Mouse (Mus musculus) stomach, embryonic 16.5 days (tissue): Measurements from ENCODE around the gene Exoc3l. TPM values are rescaled to one million over a fixed set of nuclear protein-coding genes. Genes with fewer than 3 reads are reported as not detected.

Experiments used
- ATAC-seq: fragments of 200-750 bp; cut with Nextera tagmentation; 2 replicates; pipeline ENCODE4 v1.8.0; 2017; ENCODE audit warnings: moderate number of reproducible peaks, moderate TSS enrichment; ENCODE audit not compliant: insufficient read depth, low FRiP score
- H3K27ac ChIP-seq: fragments of 300-500 bp; sonication (generic); 2 replicates; pipeline ENCODE4 v1.5.1; 2014; ENCODE audit warnings: low read length
- H3K27me3 ChIP-seq: fragments of 300-500 bp; sonication (generic); 2 replicates; pipeline ENCODE4 v1.6.1; 2014; ENCODE audit warnings: low read length, control low read depth, mixed read lengths; ENCODE audit not compliant: control insufficient read depth, insufficient read depth
- H3K36me3 ChIP-seq: fragments of 300-500 bp; sonication (generic); 2 replicates; pipeline ENCODE4 v1.6.1; 2014; ENCODE audit warnings: low read length; ENCODE audit not compliant: control insufficient read depth, insufficient read depth
- H3K4me1 ChIP-seq: fragments of 300-500 bp; sonication (generic); 2 replicates; pipeline ENCODE4 v1.6.1; 2014; ENCODE audit warnings: low read length, control low read depth, mixed read lengths; ENCODE audit not compliant: control insufficient read depth, insufficient read depth
- H3K4me2 ChIP-seq: fragments of 300-500 bp; sonication (generic); 2 replicates; pipeline ENCODE4 v1.6.1; 2014; ENCODE audit warnings: low read depth, low read length, mixed read lengths
- H3K4me3 ChIP-seq: fragments of 300-500 bp; sonication (generic); replicated peaks from 2 replicates; pipeline ENCODE4 v1.5.1; 2014; ENCODE audit warnings: mild to moderate bottlenecking, low read length
- H3K9ac ChIP-seq: fragments of 300-500 bp; sonication (generic); 2 replicates; pipeline ENCODE4 v1.6.1; 2014; ENCODE audit warnings: low read length
- H3K9me3 ChIP-seq: fragments of 300-500 bp; sonication (generic); replicated peaks from 2 replicates; pipeline ENCODE4 v1.6.1; 2016; ENCODE audit warnings: low read length, control low read depth; ENCODE audit not compliant: control insufficient read depth
- WGBS: fragments of 180-500 bp; shearing (Covaris S2); extraction: QIAGEN DNeasy Blood & Tissue Kit; methylation state at CpG from one replicate; pipeline ENCODE4 v1.1.7; 2014; 5-methylcytosine and 5-hydroxymethylcytosine counted together
- polyA plus RNA-seq: library from polyadenylated mRNA; unstranded; fragments of >200 nt; fragmentation: Nextera tagmentation; extraction: Ambion mirVana; gene quantifications from 2 replicates; pipeline ENCODE4 v1.2.1, GENCODE M21; 2015

The Exoc3l gene
- polyA plus RNA-seq, 1 experiment from 2014 or later: 11.9 TPM

DNA sequence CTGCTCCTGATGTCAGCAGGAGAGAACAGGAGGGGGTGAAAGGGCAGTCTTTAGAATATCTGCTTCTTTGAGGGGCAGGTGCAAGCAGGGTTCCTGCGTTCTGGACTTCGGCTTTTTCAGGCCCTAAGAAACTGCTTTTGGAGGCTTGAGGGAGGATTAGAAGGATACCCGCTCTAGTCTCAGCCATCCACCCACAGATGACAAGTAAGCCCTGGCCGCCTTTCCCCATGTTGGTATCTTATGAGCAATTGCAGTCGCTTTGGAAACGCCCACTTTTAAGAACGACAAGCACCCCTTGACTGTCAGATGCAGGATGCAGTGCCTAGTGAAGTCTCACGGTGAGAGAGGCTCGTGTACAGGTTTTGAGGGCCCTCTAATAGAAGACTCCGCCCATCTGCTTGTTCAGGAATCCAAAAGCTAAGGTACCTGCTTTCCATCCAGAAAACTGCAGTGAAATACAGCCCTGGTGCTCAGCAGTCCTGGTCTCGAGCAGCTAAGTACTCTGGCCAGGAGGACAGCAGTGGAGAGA, 22.8 kb upstream of the Exoc3l start:
- Histone ChIP-seq H3K27ac (no peak overlapping the region), H3K9me3 (no peaks in the 10 kb centered on the region), H3K27me3 (no peaks in the 10 kb centered on the region), H3K4me1 (no peaks in the 10 kb centered on the region), H3K4me3 (no peak overlapping the region), H3K9ac (no peak overlapping the region), H3K36me3 (no peaks in the 10 kb centered on the region), H3K4me2 (no peak overlapping the region)
- WGBS: 82% methylated on average over 11 of the region's 11 CpGs
- no peak for ATAC-seq

DNA sequence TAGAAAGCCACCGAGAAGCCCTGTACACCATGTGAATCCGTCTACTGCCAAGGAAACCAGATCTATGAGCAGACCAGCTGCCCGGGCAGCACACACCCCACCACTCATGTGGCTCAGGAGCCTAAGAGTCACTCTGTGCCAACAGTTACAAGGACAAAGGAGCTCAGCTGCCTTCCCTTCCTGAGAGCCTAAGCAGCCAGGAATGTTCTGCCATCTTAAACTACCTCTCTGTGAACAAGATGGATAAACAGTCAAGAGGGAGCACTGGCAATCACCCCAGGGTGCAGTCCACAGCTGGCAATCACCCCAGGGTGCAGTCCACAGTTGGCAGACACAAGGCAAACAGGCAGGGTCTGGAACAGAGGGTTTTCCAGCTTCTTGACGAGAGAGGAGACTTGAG, 22.0 kb upstream of the Exoc3l start:
- 85% methylated on average over 4 of the region's 4 CpGs for WGBS
- Histone ChIP-seq H3K4me3 (no peak overlapping the region), H3K27ac (no peak overlapping the region), H3K4me1 (no peaks in the 10 kb centered on the region), H3K9me3 (no peaks in the 10 kb centered on the region), H3K36me3 (no peaks in the 10 kb centered on the region), H3K9ac (no peak overlapping the region), H3K27me3 (no peaks in the 10 kb centered on the region), H3K4me2 (no peak overlapping the region)
- ATAC-seq: no peak

GRCm38 (mm10) chr8:105315073-105315769, 19.3 kb upstream of the Exoc3l start:
- Histone ChIP-seq H3K4me3 (no peak overlapping the region), H3K9ac (no peak overlapping the region), H3K4me2 (no peak overlapping the region), H3K27me3 (no peaks in the 10 kb centered on the region), H3K4me1 (no peaks in the 10 kb centered on the region), H3K36me3 (0 out of 2 replicates have a peak, but pooled peaks cover 5% of the 10 kb centered on the region), H3K9me3 (no peaks in the 10 kb centered on the region), H3K27ac (no peak overlapping the region)
- 90% methylated on average over 18 of the region's 18 CpGs for WGBS
- no peak for ATAC-seq

DNA sequence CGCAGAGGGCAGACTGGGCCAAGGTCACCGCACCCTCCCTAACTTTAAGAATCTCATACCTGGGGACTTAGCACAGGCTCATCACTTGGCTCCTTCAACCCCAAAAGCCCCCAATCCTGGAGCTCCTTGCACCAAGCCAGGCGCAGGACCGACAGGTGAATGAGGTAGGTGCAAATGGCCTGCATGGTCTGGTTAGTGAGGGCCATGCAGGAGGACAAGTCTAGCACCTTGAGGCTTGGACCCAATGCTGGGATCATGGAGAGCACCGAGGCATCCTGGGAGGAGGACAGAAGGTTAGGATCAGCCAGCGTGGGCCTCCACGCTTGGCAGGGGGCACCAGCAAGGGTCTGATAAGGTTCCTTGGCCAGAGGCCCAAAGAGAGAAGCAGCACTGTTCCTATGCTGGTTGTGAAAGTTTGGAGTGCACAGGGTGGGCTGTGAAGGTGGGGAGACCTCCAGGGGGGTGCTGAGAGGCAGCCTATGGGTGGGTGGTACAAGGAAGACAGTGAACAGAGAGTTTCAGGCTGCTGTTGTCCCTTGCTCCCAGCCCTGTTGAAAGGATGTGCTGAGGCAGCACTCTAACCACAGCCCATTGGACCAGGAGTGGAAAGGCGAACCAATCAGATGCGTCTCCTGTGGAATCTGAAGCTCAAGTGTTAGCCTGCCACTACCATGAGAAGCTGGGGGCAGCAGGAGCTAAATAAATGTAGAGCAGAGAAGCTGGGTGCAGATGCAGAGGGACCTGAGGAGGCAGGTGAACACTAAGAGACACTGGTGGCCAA, 17.9 kb upstream of the Exoc3l start:
- H3K9ac ChIP-seq: no peak overlapping the region
- H3K4me1 ChIP-seq: no peaks in the 10 kb centered on the region
- H3K9me3 ChIP-seq: no peaks in the 10 kb centered on the region
- WGBS: 76% methylated on average over 9 of the region's 9 CpGs
- no peak for ATAC-seq
- peaks cover 5% of the 10 kb centered on the region; the same call in 1 of the 2 replicates for H3K36me3 ChIP-seq
- H3K27me3 ChIP-seq: no peaks in the 10 kb centered on the region
- no peak overlapping the region for H3K4me2 ChIP-seq
- H3K4me3 ChIP-seq: no peak overlapping the region
- no peak overlapping the region for H3K27ac ChIP-seq

- 84% methylated on average over 8 of the region's 8 CpGs for WGBS
- H3K27me3 ChIP-seq: no peaks in the 10 kb centered on the region
- no peaks in the 10 kb centered on the region for H3K9me3 ChIP-seq
- no peaks in the 10 kb centered on the region for H3K4me1 ChIP-seq
- no peak; the same call in 1 of the 2 replicates for ATAC-seq
- no peak overlapping the region for H3K4me3 ChIP-seq
- H3K36me3 ChIP-seq: peaks cover 6% of the 10 kb centered on the region; the same call in 1 of the 2 replicates
- H3K4me2 ChIP-seq: no peak overlapping the region
- no peak overlapping the region for H3K27ac ChIP-seq
- H3K9ac ChIP-seq: no peak overlapping the region
Measured at GRCm38 (mm10) chr8:105312891-105313481, 17.1 kb upstream of the Exoc3l start.

- WGBS: 73% methylated on average over 1 of the region's 1 CpGs
- H3K27ac ChIP-seq: no peak overlapping the region
- no peak overlapping the region for H3K9ac ChIP-seq
- no peaks in the 10 kb centered on the region for H3K9me3 ChIP-seq
- H3K4me1 ChIP-seq: no peaks in the 10 kb centered on the region
- no peak overlapping the region for H3K4me2 ChIP-seq
- H3K36me3 ChIP-seq: peaks cover 9% of the 10 kb centered on the region; the same call in 1 of the 2 replicates
- H3K27me3 ChIP-seq: no peaks in the 10 kb centered on the region
- no peak for ATAC-seq
- H3K4me3 ChIP-seq: no peak overlapping the region
Measured at GRCm38 (mm10) chr8:105311718-105312117, 15.8 kb upstream of the Exoc3l start.

DNA sequence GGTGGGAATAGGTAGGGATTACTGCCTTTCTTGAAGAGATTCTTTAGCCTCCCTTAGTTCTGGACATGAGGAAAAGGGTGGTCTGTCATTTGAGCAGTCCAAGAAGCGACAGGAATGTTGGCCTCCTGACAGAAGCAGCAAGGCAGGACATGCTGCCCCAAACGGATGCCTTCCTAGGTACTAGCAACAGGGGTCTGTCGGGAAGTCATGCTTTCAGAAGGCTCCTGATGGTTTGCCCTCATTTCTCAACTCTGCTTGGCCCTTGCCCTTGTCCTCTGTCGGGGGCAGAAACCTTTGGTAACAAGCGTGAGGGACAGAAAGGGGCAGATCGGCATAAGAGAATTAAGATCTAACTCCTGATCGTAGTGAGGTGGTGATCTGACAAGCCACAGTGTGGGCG, 14.2 kb upstream of the Exoc3l start:
- Histone ChIP-seq H3K9me3 (no peaks in the 10 kb centered on the region), H3K9ac (no peak overlapping the region), H3K4me1 (peaks cover 13% of the 10 kb centered on the region), H3K36me3 (peaks cover 9% of the 10 kb centered on the region; the same call in 1 of the 2 replicates), H3K27ac (no peak overlapping the region), H3K4me2 (no peak overlapping the region), H3K27me3 (no peaks in the 10 kb centered on the region), H3K4me3 (no peak overlapping the region)
- WGBS: 78% methylated on average over 8 of the region's 8 CpGs
- ATAC-seq: no peak

DNA sequence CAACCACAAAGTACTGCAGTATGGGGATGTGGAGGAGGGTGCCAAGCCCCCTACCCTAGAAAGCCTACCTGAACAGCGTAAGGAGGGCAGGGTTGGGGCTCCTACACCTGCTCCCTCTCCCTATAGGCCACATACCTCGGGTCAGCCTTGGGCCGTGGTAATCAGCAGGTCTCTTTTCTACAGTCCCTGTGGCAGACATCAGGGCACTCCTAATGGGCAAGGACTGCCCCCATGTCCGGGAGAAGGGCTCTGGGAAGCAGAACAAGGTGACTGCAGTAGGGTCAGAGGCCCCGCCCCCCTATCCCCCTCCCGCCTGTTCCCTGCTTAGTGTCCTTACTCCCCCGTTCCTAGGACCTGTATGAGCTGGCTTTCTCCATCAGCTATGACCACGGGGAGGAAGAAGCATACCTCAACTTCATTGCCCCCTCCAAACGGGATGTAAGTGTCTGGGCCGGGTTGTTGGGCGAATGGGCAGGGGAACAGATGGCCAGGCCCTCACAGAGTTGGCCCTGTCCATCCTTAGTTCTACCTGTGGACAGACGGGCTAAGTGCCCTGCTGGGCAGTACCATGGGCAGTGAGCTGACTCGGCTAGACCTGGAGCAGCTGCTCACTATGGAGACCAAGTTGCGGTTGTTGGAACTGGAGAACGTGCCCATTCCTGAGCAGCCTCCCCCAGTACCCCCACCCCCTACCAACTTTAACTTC, 13.4 kb upstream of the Exoc3l start:
- H3K9ac ChIP-seq: no peak overlapping the region
- H3K36me3 ChIP-seq: peaks cover 9% of the 10 kb centered on the region; the same call in 1 of the 2 replicates
- 80% methylated on average over 15 of the region's 15 CpGs for WGBS

More for the DNA sequence above, 13.4 kb upstream of the Exoc3l start:
- Histone ChIP-seq H3K4me2 (no peak overlapping the region), H3K27me3 (no peaks in the 10 kb centered on the region), H3K4me3 (no peak overlapping the region), H3K27ac (no peak overlapping the region), H3K9me3 (no peaks in the 10 kb centered on the region), H3K4me1 (peaks cover 21% of the 10 kb centered on the region)
- ATAC-seq: no peak
